Mouse (Mus musculus) stomach, embryonic 14.5 days (tissue): ENCODE results near the gene Macrod2. TPM values are rescaled to one million over a fixed set of nuclear protein-coding genes. Genes with fewer than 3 reads are reported as not detected.

Experiments used
- ATAC-seq: fragments of 200-750 bp; cut with Nextera tagmentation; 2 replicates; pipeline ENCODE4 v1.8.0; 2017; ENCODE audit warnings: low read depth, moderate TSS enrichment; ENCODE audit not compliant: insufficient number of reproducible peaks, insufficient read depth, low FRiP score
- H3K27ac ChIP-seq: fragments of 300-500 bp; sonication (generic); 2 replicates; pipeline ENCODE4 v1.5.1; 2014; ENCODE audit warnings: mild to moderate bottlenecking, low read length, moderate library complexity, mixed read lengths
- H3K27me3 ChIP-seq: fragments of 300-500 bp; sonication (generic); 2 replicates; pipeline ENCODE4 v1.6.1; 2014; ENCODE audit warnings: low read length, control low read depth, mixed read lengths; ENCODE audit not compliant: control insufficient read depth, insufficient read depth
- H3K36me3 ChIP-seq: fragments of 300-500 bp; sonication (generic); 2 replicates; pipeline ENCODE4 v1.6.1; 2014; ENCODE audit warnings: mild to moderate bottlenecking, control low read depth, low read length, moderate library complexity, mixed read lengths; ENCODE audit not compliant: control insufficient read depth, insufficient read depth
- H3K4me1 ChIP-seq: fragments of 300-500 bp; sonication (generic); 2 replicates; pipeline ENCODE4 v1.6.1; 2014; ENCODE audit warnings: low read length, control low read depth, mixed read lengths; ENCODE audit not compliant: control insufficient read depth, insufficient read depth
- H3K4me2 ChIP-seq: fragments of 300-500 bp; sonication (generic); replicated peaks from 2 replicates; pipeline ENCODE4 v1.6.1; 2014; ENCODE audit warnings: low read depth, low read length, control low read depth
- H3K4me3 ChIP-seq: fragments of 300-500 bp; sonication (generic); 2 replicates; pipeline ENCODE4 v1.5.1; 2014; ENCODE audit warnings: low read depth, low read length, control low read depth
- H3K9ac ChIP-seq: fragments of 300-500 bp; sonication (generic); replicated peaks from 2 replicates; pipeline ENCODE4 v1.6.1; 2014; ENCODE audit warnings: low read depth, mild to moderate bottlenecking, control low read depth, low read length, moderate library complexity, mixed read lengths
- H3K9me3 ChIP-seq: fragments of 300-500 bp; sonication (generic); 2 replicates; pipeline ENCODE4 v1.6.1; 2016; ENCODE audit warnings: low read depth, low read length, control low read depth; ENCODE audit not compliant: control insufficient read depth
- WGBS: fragments of 180-500 bp; shearing (Covaris S2); extraction: QIAGEN DNeasy Blood & Tissue Kit; methylation state at CpG from one replicate; pipeline ENCODE4 v1.1.7; 2014; 5-methylcytosine and 5-hydroxymethylcytosine counted together
- polyA plus RNA-seq: library from polyadenylated mRNA; unstranded; fragments of >200 nt; fragmentation: Nextera tagmentation; extraction: Ambion mirVana; gene quantifications from 2 replicates; pipeline ENCODE4 v1.2.1, GENCODE M21; 2014

The Macrod2 gene
- polyA plus RNA-seq, 1 experiment from 2014 or later: 40.9 TPM

- H3K36me3 ChIP-seq: no peaks in the 10 kb centered on the region
- no peaks in the 10 kb centered on the region for H3K9me3 ChIP-seq
- no peak overlapping the region for H3K4me2 ChIP-seq
- 51% methylated on average over 5 of the region's 5 CpGs for WGBS
- H3K4me3 ChIP-seq: no peak overlapping the region
- H3K27me3 ChIP-seq: no peaks in the 10 kb centered on the region
- H3K27ac ChIP-seq: no peak overlapping the region
- no peak for ATAC-seq
- H3K9ac ChIP-seq: no peak overlapping the region
- H3K4me1 ChIP-seq: no peaks in the 10 kb centered on the region
Observed at GRCm38 (mm10) chr2:141003846-141004245, 608.7 kb downstream of the Macrod2 start.

GRCm38 (mm10) chr2:141004326-141004725 lies 609.2 kb downstream of the Macrod2 start:
- Histone ChIP-seq H3K9me3 (no peaks in the 10 kb centered on the region), H3K9ac (no peak overlapping the region), H3K4me2 (no peak overlapping the region), H3K36me3 (no peaks in the 10 kb centered on the region), H3K27ac (no peak overlapping the region), H3K4me1 (no peaks in the 10 kb centered on the region), H3K4me3 (no peak overlapping the region), H3K27me3 (no peaks in the 10 kb centered on the region)
- WGBS: 80% methylated on average over 3 of the region's 3 CpGs
- no peak for ATAC-seq

- Histone ChIP-seq H3K9ac (no peak overlapping the region), H3K36me3 (no peaks in the 10 kb centered on the region), H3K27ac (no peak overlapping the region), H3K27me3 (no peaks in the 10 kb centered on the region), H3K4me1 (no peaks in the 10 kb centered on the region), H3K4me2 (no peak overlapping the region), H3K4me3 (no peak overlapping the region), H3K9me3 (no peaks in the 10 kb centered on the region)
- no peak for ATAC-seq
- WGBS: 85% methylated on average over 6 of the region's 6 CpGs
Observed at GRCm38 (mm10) chr2:141005616-141006015, 610.5 kb downstream of the Macrod2 start.

GRCm38 (mm10) chr2:141007725-141008124 lies 612.6 kb downstream of the Macrod2 start:
- 61% methylated on average over 7 of the region's 7 CpGs for WGBS
- H3K27me3 ChIP-seq: no peaks in the 10 kb centered on the region
- H3K9ac ChIP-seq: no peak overlapping the region
- H3K4me1 ChIP-seq: no peaks in the 10 kb centered on the region
- ATAC-seq: no peak
- no peaks in the 10 kb centered on the region for H3K9me3 ChIP-seq
- no peaks in the 10 kb centered on the region for H3K36me3 ChIP-seq
- no peak overlapping the region for H3K4me2 ChIP-seq
- no peak overlapping the region for H3K4me3 ChIP-seq
- H3K27ac ChIP-seq: no peak overlapping the region

- WGBS: 61% methylated on average over 1 of the region's 1 CpGs
- ATAC-seq: no peak
- H3K4me3 ChIP-seq: no peak overlapping the region
- H3K27me3 ChIP-seq: no peaks in the 10 kb centered on the region
- H3K4me1 ChIP-seq: no peaks in the 10 kb centered on the region; the same call in 1 of the 2 replicates
- H3K9ac ChIP-seq: no peak overlapping the region
- no peak overlapping the region for H3K27ac ChIP-seq
- H3K9me3 ChIP-seq: no peaks in the 10 kb centered on the region
- no peaks in the 10 kb centered on the region for H3K36me3 ChIP-seq
- no peak overlapping the region for H3K4me2 ChIP-seq
Observed at GRCm38 (mm10) chr2:141008458-141008857, 613.3 kb downstream of the Macrod2 start.

GRCm38 (mm10) chr2:141013443-141014165 lies 618.5 kb downstream of the Macrod2 start:
- H3K9me3 ChIP-seq: no peaks in the 10 kb centered on the region
- no peaks in the 10 kb centered on the region for H3K27me3 ChIP-seq
- no peak overlapping the region for H3K4me3 ChIP-seq
- no peak overlapping the region for H3K4me2 ChIP-seq
- H3K36me3 ChIP-seq: no peaks in the 10 kb centered on the region
- H3K4me1 ChIP-seq: peaks cover 3% of the 10 kb centered on the region; the same call in 1 of the 2 replicates
- ATAC-seq: peak; percentile 79; the same call in 1 of the 2 replicates
- WGBS: 36% methylated on average over 8 of the region's 8 CpGs
- no peak overlapping the region for H3K9ac ChIP-seq
- H3K27ac ChIP-seq: no peak overlapping the region

GRCm38 (mm10) chr2:141022971-141023370 lies 627.9 kb downstream of the Macrod2 start:
- no peaks in the 10 kb centered on the region for H3K36me3 ChIP-seq
- H3K4me1 ChIP-seq: no peaks in the 10 kb centered on the region
- no peak overlapping the region for H3K4me3 ChIP-seq
- ATAC-seq: no peak
- H3K27ac ChIP-seq: no peak overlapping the region
- no peak overlapping the region for H3K4me2 ChIP-seq
- H3K9ac ChIP-seq: no peak overlapping the region
- no peaks in the 10 kb centered on the region for H3K9me3 ChIP-seq
- H3K27me3 ChIP-seq: no peaks in the 10 kb centered on the region
- 85% methylated on average over 4 of the region's 4 CpGs for WGBS

- H3K9ac ChIP-seq: no peak overlapping the region
- H3K4me3 ChIP-seq: no peak overlapping the region
- no peak overlapping the region for H3K4me2 ChIP-seq
- H3K27me3 ChIP-seq: no peaks in the 10 kb centered on the region
- no peak for ATAC-seq
- no peaks in the 10 kb centered on the region for H3K36me3 ChIP-seq
- 33% methylated on average over 7 of the region's 7 CpGs for WGBS
- no peak overlapping the region for H3K27ac ChIP-seq
- no peaks in the 10 kb centered on the region for H3K4me1 ChIP-seq
- H3K9me3 ChIP-seq: no peaks in the 10 kb centered on the region
Observed at GRCm38 (mm10) chr2:141023916-141024315, 628.8 kb downstream of the Macrod2 start.
